Mouse (Mus musculus) frontal cortex, adult (tissue): ENCODE results near the gene Cx3cl1.
A peak's percentile ranks its signal among the peaks of the same experiment; 100 is the strongest.

Source experiments
- ATAC-seq: cut with Nextera tagmentation; 2 replicates; pipeline ENCODE4 v1.9.2; 2017; ENCODE audit warnings: mild to moderate bottlenecking, moderate library complexity, mixed read lengths; ENCODE audit not compliant: low TSS enrichment

The Cx3cl1 gene

DNA sequence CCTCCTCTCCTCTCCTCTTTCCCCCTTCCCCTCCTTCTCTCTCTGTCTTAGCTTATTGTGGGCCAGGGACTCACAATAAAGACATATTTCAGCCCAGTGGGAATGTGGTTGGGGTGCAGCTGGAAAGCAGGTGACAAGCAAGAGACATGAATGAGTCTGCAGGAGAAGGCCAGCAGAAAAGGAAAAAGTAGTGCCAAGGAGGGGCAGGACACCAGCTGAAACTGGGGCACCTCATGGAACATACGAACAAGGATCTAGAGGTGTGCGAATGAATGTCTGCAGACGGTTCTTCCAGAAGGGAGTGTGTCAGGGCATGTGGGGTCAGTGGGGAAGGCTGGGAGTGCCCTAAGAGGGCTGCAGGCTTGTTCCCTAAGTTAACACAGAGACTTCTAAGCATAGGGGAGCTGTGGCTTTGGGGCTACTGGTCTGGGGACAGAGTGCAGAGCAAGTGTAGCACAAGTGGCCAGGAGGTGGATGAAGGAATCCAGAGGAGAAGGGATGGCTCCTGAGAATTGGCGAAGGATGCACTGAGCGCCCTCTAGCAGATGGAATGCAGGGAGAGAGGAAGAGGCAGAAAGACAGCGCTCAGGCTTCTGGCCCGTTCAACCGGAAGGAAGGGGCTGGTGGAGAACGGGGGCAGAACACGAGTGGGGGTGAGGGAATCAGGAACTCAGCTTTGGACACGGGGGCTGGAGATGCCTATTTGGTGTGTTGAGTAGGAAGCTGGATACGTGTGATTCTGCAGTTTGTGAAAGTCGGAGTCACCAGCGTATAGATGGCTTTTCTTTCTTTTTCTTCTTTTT is 29.7 kb downstream of the Cx3cl1 start:
- peak; percentile 79 for ATAC-seq

DNA sequence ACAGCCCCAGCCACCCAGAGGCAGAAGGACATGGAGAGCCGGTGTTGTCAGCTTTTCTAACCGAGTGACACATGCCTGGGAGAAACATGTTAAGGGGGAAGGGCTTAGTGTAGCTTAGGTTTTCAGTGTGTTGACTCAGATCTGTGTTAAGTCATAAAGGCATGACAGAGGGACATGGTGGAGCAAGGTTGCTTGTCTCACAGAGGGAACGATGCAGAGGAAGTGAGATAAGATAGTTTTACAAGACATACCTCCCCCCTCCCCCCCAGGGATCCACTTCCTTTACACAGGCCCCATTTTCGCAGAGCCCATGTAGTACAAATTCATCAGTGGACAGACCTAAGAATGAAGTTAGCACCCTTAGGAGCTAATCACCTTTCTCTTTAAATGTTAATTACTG is 30.6 kb downstream of the Cx3cl1 start:
- peak; percentile 2; the same call in 1 of the 2 replicates for ATAC-seq

DNA sequence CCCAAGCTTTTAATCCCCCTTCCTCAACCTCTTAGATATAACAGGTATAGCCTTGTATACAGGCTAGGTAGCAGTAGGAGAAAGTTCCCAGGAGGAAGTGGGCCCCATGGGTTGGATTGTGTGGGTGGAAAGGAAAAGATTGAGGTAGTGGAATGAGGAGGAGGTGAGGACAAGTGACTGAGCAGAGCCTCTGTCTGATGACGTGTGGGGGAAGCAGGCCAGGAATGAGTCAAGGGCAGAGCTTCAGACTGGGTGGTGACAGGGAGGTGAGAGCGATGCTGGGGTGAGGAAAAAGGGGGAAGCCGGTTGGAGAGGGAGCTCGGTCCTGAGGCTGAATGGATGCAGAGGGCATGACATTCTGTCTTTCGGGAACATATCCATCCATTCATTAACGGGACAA is 31.7 kb downstream of the Cx3cl1 start:
- ATAC-seq = peak; percentile 47

DNA sequence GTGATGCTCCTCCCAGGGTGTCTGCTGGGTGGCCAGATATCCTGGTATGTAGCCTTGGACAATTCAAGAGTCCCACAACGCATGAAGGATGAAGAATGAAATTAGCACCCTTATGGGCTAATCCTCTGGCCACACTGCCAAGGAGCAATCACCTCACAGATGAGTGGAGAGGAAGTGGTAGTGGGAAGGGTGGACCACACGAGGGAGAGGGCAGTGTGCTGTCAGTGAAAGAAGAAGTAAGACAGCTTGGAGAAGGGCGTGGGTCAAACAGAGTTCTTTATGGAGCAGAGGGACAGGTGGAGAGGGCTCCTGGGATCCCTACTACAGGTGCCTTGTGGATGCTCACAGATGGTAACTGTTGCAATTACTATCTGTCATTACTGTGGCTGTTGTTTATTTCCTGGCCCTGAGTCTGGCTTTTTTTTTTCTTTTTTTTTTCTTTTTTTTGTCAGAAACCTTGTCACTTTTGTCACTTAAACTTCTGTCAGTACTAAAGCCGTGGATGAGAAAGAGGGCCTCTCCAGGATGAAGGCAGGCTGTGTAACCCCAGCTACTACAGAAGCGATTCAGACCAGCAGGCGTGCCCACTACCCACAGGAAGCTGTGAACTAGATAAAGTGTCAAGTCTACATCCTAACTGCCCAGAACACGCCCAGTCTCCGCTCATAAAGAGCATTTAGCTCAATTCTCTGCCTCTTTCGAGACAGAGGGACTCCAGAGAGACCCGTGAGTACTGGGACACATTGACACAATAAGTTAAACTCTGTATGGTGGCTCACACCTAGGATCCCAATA is 32.9 kb downstream of the Cx3cl1 start:
- ATAC-seq = no peak

- ATAC-seq = no peak
Observed at GRCm38 (mm10) chr8:94805811-94806210, 34.0 kb downstream of the Cx3cl1 start.

- ATAC-seq = no peak
Observed at GRCm38 (mm10) chr8:94807506-94807905, 35.7 kb downstream of the Cx3cl1 start.

DNA sequence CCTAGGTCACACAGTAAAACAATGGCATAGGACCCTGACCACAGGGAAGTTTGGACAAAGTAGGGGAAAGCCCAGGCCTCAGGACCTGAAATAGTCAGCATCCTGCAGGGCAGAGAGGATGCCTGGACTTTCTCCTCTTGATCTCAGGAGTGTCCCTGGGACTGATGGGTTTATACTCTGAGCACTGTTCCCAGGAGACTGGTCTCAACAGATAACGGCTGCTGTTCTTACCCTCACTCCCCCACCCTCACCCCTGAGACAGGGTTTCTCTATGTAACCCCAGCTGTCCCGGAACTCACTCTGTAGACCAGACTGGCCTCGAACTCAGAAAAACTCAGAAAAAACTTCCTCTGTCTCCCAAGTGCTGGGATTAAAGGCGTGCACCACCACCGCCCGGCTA is 36.6 kb downstream of the Cx3cl1 start:
- ATAC-seq = no peak

GRCm38 (mm10) chr8:94810153-94810552 is 38.3 kb downstream of the Cx3cl1 start, which contains the start of gene Ccl17:
Gene Ccl17, plus strand, starts transcription at chr8:94810453.
- ATAC-seq = no peak

GRCm38 (mm10) chr8:94810855-94811254 is 39.0 kb downstream of the Cx3cl1 start:
- peak; percentile 31 for ATAC-seq

DNA sequence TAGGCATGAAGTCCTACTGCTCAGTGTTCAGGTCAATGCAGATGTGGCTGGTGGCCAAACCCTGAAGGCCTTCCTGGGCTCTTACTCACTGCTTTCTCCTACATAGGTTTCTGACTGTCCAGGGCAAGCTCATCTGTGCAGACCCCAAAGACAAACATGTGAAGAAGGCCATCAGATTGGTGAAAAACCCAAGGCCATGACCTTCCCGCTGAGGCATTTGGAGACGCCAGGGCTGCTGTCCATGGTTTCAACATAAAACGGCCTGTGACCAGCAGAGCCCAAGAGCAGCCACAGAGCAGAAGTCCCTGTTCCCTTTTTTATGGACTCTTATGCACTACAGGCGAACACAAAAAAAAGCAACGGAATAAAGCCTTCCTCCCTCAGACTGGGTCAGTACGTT is 39.8 kb downstream of the Cx3cl1 start:
- no peak for ATAC-seq

DNA sequence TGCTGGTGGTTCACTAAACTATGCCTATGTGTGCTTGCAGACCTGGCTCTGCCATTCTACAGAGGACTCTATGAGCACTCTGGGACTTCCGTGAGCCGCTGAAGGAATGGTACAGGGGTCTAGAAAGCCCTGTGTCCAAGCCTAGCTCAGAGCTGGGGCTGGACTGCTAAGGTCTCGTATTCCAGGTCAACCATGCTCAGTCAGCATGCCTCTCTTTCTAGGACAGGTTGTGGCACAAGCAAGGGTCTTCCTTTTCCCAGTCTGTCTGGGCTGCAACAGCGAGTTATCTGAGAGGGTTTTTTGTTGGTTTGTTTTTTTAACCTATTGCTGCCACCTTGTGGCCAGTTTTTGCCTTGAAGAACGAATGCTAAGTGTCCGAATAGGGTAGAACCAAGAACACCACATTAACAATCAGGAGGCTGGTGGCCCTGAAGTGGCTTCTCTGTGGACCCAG is 40.9 kb downstream of the Cx3cl1 start:
- ATAC-seq = peak; percentile 53

DNA sequence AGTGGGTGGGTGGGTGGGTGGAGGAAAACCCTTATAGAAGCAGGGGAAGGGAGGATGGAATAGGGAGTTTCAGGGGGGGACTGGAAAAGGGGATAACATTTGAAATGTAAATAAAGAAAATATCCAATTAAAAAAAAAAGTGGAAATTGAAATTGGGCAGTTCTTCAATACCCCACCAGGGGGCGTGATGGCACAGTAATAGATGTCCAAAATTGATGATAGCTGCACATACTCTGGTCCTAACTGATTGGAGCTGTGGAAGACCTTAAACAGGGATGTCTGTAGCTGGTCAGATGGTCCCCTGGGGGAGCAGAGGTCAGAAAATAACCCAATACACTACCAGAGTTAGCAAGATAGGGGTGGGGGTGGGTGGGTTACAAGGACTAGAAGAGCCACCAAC is 42.7 kb downstream of the Cx3cl1 start:
- ATAC-seq = no peak

DNA sequence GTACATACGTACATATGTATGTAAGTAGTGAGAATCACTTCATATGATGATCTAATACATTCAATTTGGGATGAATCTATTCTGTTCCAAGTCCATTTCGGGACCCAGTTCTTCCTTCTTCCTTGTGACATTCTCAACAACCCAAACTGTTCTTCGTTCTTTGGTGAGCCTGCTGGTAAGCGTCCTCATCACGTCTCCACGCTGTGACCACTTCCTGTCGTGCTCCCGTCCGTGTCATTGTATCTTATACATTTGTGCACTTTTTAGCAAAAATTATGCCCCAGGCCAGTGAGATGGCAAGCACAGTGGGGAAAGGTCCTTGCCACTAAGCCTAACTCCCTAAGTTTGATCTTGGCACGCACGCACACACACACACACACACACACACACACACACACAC is 46.1 kb downstream of the Cx3cl1 start:
- no peak for ATAC-seq

- ATAC-seq = no peak
Observed at GRCm38 (mm10) chr8:94819671-94820179, 47.9 kb downstream of the Cx3cl1 start.

DNA sequence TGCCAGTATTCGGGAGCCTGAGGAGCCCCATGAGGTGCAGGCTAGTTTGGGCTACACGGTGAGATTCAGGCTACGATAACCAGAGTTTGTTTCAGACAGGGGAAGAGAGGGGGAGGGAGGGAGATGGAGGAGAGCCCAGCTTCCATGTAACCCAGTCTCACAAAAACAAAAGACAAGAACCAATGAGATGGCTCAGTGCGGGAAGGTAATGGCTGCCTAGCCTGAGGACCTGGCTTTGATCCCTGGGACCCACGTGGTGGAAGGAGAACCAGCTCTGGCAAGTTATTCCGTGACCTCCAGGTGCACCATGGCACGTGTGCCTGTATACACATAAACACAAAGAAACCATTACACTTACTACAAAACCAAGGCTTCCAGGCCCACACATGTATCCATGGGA is 48.7 kb downstream of the Cx3cl1 start:
- ATAC-seq = no peak

DNA sequence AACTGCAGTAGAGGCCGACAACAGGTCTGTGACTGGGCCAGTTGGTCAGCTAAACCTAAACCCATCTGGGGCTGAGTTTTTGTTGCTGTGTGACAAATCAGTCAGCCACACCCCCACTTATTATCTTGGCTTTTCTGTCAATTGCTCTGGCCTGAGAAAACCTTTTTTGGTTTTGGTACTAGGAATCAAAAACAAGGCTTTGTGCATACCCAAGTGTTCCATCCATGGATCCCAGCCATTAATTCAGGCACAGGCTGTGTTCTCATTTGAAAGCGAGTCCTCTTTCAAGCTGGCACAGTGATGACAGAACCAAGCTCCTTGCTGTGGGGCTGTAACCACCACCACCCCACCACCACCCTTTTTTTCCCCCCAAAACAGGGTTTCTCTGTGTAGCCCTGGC is 49.6 kb downstream of the Cx3cl1 start:
- no peak for ATAC-seq

GRCm38 (mm10) chr8:94822637-94823560 is 51.1 kb downstream of the Cx3cl1 start:
- ATAC-seq = peak; percentile 83

GRCm38 (mm10) chr8:94825170-94825569 is 53.4 kb downstream of the Cx3cl1 start:
- ATAC-seq = no peak

GRCm38 (mm10) chr8:94826210-94826609 is 54.4 kb downstream of the Cx3cl1 start:
- ATAC-seq = no peak

DNA sequence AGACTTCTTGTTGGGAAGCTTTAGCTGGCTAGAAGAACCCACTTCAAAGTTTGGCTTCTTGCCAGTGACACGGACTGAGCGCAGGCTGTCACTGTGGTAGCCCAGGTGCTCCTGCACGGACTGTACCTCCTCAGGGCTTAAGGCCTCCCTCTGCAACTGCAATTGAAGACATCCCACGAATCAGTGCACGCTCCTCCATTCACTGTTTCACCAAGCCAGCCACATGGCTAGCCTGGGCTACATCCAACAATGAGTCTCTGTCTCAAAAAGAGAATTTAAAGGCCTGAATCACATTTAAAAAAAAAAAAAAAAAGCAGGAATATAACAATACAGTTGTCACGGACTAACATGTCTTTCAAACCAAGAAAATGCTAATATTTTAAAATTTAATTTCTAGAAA is 56.5 kb downstream of the Cx3cl1 start:
- no peak for ATAC-seq
